Mouse (Mus musculus): Measurements from ENCODE around the gene Pspn. TPM values are rescaled to one million over a fixed set of nuclear protein-coding genes. Genes with fewer than 3 reads are reported as not detected.

Gene Pspn
- total and polyA plus RNA-seq, 2 experiments from 2014 or later: 0.27 TPM; not detected in 1

- Histone ChIP-seq H3K9ac (replicated peaks; ENCODE audit: low read depth, low read length) (no peak overlapping the region), H3K4me1 (ENCODE audit: control insufficient read depth, insufficient read depth) (no peaks in the 10 kb centered on the region), H3K27me3 (ENCODE audit: control insufficient read depth, insufficient read depth, low read length) (no peaks in the 10 kb centered on the region), H3K27ac (ENCODE audit: low read depth) (no peak overlapping the region), H3K4me2 (ENCODE audit: low read depth, low read length) (no peak overlapping the region), H3K4me3 (ENCODE audit: low read depth, low read length) (no peak overlapping the region), H3K9me3 (replicated peaks; ENCODE audit: control insufficient read depth, low read length) (no peaks in the 10 kb centered on the region), H3K36me3 (replicated peaks; ENCODE audit: control insufficient read depth, insufficient read depth, low read length) (no peaks in the 10 kb centered on the region)
- no peak for DNase-seq (ENCODE audit: low spot score)
- 63% methylated on average over 5 of the region's 5 CpGs for WGBS
- ATAC-seq (ENCODE audit: insufficient read depth, low read depth): no peak
- TF ChIP-seq CTCF (IDR thresholded peaks at IDR 0.05; ENCODE audit: low read depth): no peak
- no peak for TF ChIP-seq EP300 (IDR thresholded peaks at IDR 0.05; ENCODE audit: low read depth)
These were observed 37.0 kb downstream of the Pspn start for GRCm38 (mm10) chr17:56962642-56963405.

- no peaks in the 10 kb centered on the region for H3K4me1 ChIP-seq (ENCODE audit: control insufficient read depth, insufficient read depth)
- H3K36me3 ChIP-seq (replicated peaks; ENCODE audit: control insufficient read depth, insufficient read depth, low read length): no peaks in the 10 kb centered on the region
- no peak for TF ChIP-seq EP300 (IDR thresholded peaks at IDR 0.05; ENCODE audit: low read depth)
- no peak for TF ChIP-seq CTCF (IDR thresholded peaks at IDR 0.05; ENCODE audit: low read depth)
- no peak overlapping the region for H3K4me2 ChIP-seq (ENCODE audit: low read depth, low read length)
- no peak overlapping the region for H3K9ac ChIP-seq (replicated peaks; ENCODE audit: low read depth, low read length)
- no peak overlapping the region for H3K4me3 ChIP-seq (ENCODE audit: low read depth, low read length)
- H3K27me3 ChIP-seq (ENCODE audit: control insufficient read depth, insufficient read depth, low read length): no peaks in the 10 kb centered on the region
- ATAC-seq (ENCODE audit: insufficient read depth, low read depth) (no peak), DNase-seq (ENCODE audit: low spot score) (no peak)
- H3K27ac ChIP-seq (ENCODE audit: low read depth): no peak overlapping the region
- 84% methylated on average over 4 of the region's 4 CpGs for WGBS
- no peaks in the 10 kb centered on the region for H3K9me3 ChIP-seq (replicated peaks; ENCODE audit: control insufficient read depth, low read length)
These were observed 37.9 kb downstream of the Pspn start for GRCm38 (mm10) chr17:56961880-56962279.

DNA sequence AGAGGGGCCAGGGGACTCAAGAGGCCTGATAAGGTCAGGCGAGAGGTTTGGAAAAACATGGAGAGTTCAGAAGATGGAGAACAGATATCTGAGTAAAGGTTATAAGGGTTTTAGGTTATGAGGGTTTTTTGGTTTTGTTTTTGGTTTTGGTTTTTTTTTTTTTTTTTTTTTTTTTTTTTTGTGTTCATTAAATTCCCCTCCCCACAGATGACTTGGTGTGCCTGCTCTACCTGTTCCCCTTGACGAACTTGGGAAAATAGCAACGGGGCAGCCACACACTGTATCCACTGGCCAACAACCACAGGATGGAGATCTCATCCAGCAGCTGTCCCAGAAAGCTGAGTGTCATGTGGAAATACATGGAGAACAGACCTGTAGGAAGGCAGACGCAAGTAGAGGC is 41.2 kb downstream of the Pspn start:
- DNase-seq (ENCODE audit: low spot score) (no peak), ATAC-seq (ENCODE audit: insufficient read depth, low read depth) (no peak)
- no peak overlapping the region for H3K27ac ChIP-seq (ENCODE audit: low read depth)
- no peaks in the 10 kb centered on the region for H3K36me3 ChIP-seq (replicated peaks; ENCODE audit: control insufficient read depth, insufficient read depth, low read length)
- 60% methylated on average over 4 of the region's 4 CpGs for WGBS
- no peak overlapping the region for H3K4me2 ChIP-seq (ENCODE audit: low read depth, low read length)
- no peak for TF ChIP-seq CTCF (IDR thresholded peaks at IDR 0.05; ENCODE audit: low read depth)
- no peak for TF ChIP-seq EP300 (IDR thresholded peaks at IDR 0.05; ENCODE audit: low read depth)
- no peak overlapping the region for H3K4me3 ChIP-seq (ENCODE audit: low read depth, low read length)
- H3K9me3 ChIP-seq (replicated peaks; ENCODE audit: control insufficient read depth, low read length): no peaks in the 10 kb centered on the region
- H3K27me3 ChIP-seq (ENCODE audit: control insufficient read depth, insufficient read depth, low read length): no peaks in the 10 kb centered on the region
- no peak overlapping the region for H3K9ac ChIP-seq (replicated peaks; ENCODE audit: low read depth, low read length)
- no peaks in the 10 kb centered on the region for H3K4me1 ChIP-seq (ENCODE audit: control insufficient read depth, insufficient read depth)

DNA sequence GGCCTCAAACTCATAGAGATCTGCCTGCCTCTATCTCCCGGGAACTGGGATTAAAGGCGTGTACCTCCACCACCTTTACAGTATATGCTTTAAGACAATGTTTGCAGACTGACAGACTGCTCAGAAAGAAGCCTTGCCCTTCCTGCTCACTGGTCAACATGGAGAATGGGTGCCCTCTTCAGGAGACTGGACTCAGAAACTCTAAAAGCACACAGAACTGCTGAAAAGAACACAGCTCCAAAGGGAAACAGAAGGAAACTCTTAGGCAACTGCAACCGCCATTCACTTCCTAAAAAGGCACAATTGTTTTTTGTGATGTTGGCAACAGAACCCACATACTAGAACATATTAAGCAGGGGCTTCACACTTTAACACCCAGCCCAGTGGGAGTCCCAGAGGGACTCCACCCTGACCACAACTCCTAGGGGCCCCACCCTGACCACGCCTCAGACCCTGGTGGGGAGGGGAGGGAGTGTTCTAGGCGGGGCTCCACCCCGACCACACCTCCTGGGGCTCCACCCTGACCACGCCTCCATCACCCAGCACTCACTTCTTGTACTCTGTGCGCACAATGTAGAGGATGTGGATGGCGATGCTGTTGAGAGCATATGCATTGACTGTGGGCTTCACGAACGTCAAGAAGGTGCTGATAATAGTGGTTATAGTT is 41.9 kb downstream of the Pspn start:
- Histone ChIP-seq H3K4me3 (ENCODE audit: low read depth, low read length) (no peak overlapping the region), H3K9ac (replicated peaks; ENCODE audit: low read depth, low read length) (no peak overlapping the region), H3K36me3 (replicated peaks; ENCODE audit: control insufficient read depth, insufficient read depth, low read length) (no peaks in the 10 kb centered on the region), H3K27me3 (ENCODE audit: control insufficient read depth, insufficient read depth, low read length) (no peaks in the 10 kb centered on the region), H3K4me2 (ENCODE audit: low read depth, low read length) (no peak overlapping the region), H3K9me3 (replicated peaks; ENCODE audit: control insufficient read depth, low read length) (no peaks in the 10 kb centered on the region), H3K27ac (ENCODE audit: low read depth) (no peak overlapping the region), H3K4me1 (ENCODE audit: control insufficient read depth, insufficient read depth) (no peaks in the 10 kb centered on the region)
- ATAC-seq (ENCODE audit: insufficient read depth, low read depth) (0 out of 2 replicates have a peak, but pooled peaks have one; percentile 30), DNase-seq (ENCODE audit: low spot score) (peak; percentile 6)
- 8% methylated on average over 11 of the region's 11 CpGs for WGBS
- peak; percentile 13; the same call in 1 of the 2 replicates for TF ChIP-seq CTCF (IDR thresholded peaks at IDR 0.05; ENCODE audit: low read depth)
- TF ChIP-seq EP300 (IDR thresholded peaks at IDR 0.05; ENCODE audit: low read depth): no peak

GRCm38 (mm10) chr17:56954871-56955270 is 44.9 kb downstream of the Pspn start:
- no peaks in the 10 kb centered on the region for H3K9me3 ChIP-seq (replicated peaks; ENCODE audit: control insufficient read depth, low read length)
- no peak overlapping the region for H3K27ac ChIP-seq (ENCODE audit: low read depth)
- H3K27me3 ChIP-seq (ENCODE audit: control insufficient read depth, insufficient read depth, low read length): no peaks in the 10 kb centered on the region
- no peak overlapping the region for H3K4me3 ChIP-seq (ENCODE audit: low read depth, low read length)
- ATAC-seq (ENCODE audit: insufficient read depth, low read depth) (no peak), DNase-seq (ENCODE audit: low spot score) (no peak)
- H3K4me1 ChIP-seq (ENCODE audit: control insufficient read depth, insufficient read depth): no peaks in the 10 kb centered on the region
- no peak overlapping the region for H3K9ac ChIP-seq (replicated peaks; ENCODE audit: low read depth, low read length)
- TF ChIP-seq CTCF (IDR thresholded peaks at IDR 0.05; ENCODE audit: low read depth): no peak
- TF ChIP-seq EP300 (IDR thresholded peaks at IDR 0.05; ENCODE audit: low read depth): no peak
- H3K36me3 ChIP-seq (replicated peaks; ENCODE audit: control insufficient read depth, insufficient read depth, low read length): no peaks in the 10 kb centered on the region
- H3K4me2 ChIP-seq (ENCODE audit: low read depth, low read length): no peak overlapping the region
- WGBS: 71% methylated on average over 7 of the region's 7 CpGs

Measured in heart, postnatal 0 days (tissue).